Mouse (Mus musculus): ENCODE measurements around the gene Cdc42ep3.

Gene Cdc42ep3

DNA sequence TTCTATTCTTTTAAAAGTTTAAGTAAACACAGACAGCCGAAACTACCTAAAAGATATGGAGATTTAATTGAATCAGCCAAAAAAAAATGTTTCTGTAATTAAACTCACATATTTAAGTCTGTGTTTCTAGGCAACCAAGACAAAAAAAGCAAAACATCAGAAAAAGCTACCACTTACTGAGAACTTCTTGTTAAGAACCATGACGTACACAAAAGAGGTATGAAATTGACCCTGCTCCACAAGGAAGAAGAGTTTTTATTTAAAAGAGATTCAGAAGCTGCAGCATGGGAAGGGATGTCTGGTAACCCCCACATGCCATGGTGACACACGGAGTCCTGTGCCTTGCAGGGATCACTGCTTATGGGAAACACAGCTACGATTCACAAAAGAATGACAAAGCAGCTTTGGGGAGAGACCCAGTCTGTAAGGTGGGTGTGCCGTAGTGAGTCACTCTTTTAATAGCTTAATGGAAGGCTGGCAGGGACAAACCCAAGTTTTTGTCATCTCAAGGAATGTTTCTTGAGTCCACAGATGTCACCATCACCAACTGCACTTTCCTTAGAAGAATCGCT is 69.8 kb downstream of the Cdc42ep3 start:
- no peak for DNase-seq
